ENCODE assay signal across 26 mouse cellular contexts in the genomic region with DNA sequence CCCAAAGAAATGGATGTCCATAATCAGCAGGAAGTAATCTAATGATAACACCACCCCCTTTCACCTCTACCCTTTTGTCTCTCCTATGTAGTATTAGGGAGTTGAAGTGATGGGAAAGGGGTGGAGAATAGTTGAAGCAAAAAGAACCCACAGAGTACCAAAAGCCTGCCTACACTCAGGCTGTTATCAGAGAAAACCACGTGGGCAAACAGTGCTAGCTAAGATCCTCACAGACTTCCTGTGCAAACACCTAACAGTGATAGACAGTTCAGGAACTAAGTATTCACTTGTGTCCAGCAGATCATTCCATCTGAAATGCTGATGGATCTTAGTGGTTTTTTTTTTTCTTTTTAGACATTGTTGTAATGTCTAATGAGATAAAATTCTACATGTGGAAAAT.
DNase-seq lines count a peak whose midpoint lies in the region; ATAC-seq and TF ChIP-seq lines count a peak whose summit lies in the region.
"Had no signal": no experiment of that assay in that cellular context is flagged by ENCODE, and none has a peak within 500 bp of the region (broad histone marks: within the 10 kb centered on the region; RNA-seq: fewer than 3 reads in every experiment).

No protein-coding gene starts in this region.

- no peak for TF ChIP-seq POLR2A in brain, embryonic 14.5 days (IDR thresholded peaks at IDR 0.05; ENCODE audit: borderline replicate concordance, extremely low read depth, insufficient read depth, insufficient read length, poor library complexity, severe bottlenecking)
- no peak for TF ChIP-seq POLR2A in heart, adult 2 months (IDR thresholded peaks at IDR 0.05; ENCODE audit: insufficient read depth, low read depth, low read length)

- intact Hi-C loops in heart, adult 2 months (cut with DNase I): loop anchor here (10.0 kb wide), 1 partner anchor 325 kb away; no protein-coding TSS in a partner anchor

- no peaks in the 10 kb centered on the region for H3K4me1 ChIP-seq in heart, adult 2 months (ENCODE audit: control insufficient read depth, insufficient read depth, low read length)
- H3K4me1 ChIP-seq: embryonic facial prominence, embryonic 13.5 days; forebrain, embryonic 12.5 days; hindbrain, embryonic 12.5 days; hindbrain, embryonic 15.5 days had no signal

- no peaks in the 10 kb centered on the region for H3K27me3 ChIP-seq in heart, adult 2 months (ENCODE audit: control insufficient read depth, insufficient read depth, low read length)
- H3K27me3 ChIP-seq: embryonic facial prominence, embryonic 13.5 days; forebrain, embryonic 12.5 days; forebrain, embryonic 15.5 days; heart, embryonic 13.5 days; hindbrain, embryonic 12.5 days; hindbrain, embryonic 15.5 days had no signal

- H3K27ac ChIP-seq in layer of hippocampus, adult 2 months: peak overlapping the region; percentile 64
- no peak overlapping the region for H3K27ac ChIP-seq in heart, adult 2 months
- H3K27ac ChIP-seq: embryonic facial prominence, embryonic 13.5 days; forebrain, embryonic 12.5 days; forebrain, embryonic 15.5 days; heart, embryonic 10.5 days; heart, embryonic 13.5 days; hindbrain, embryonic 12.5 days; hindbrain, embryonic 15.5 days had no signal

- TF ChIP-seq CTCF in layer of hippocampus, adult 2 months (conservative IDR thresholded peaks at IDR 0.05): no peak
- no peak for TF ChIP-seq CTCF in brain, embryonic 14.5 days (IDR thresholded peaks at IDR 0.05; ENCODE audit: borderline replicate concordance, extremely low read depth, insufficient read depth, insufficient read length)
- no peak for TF ChIP-seq CTCF in heart, adult 2 months (IDR thresholded peaks at IDR 0.05)

- ATAC-seq in megakaryocyte progenitor cell, adult 5-6 weeks (replicated peaks; ENCODE audit: poor library complexity): 0 out of 2 replicates have a peak, but pooled peaks have one; percentile 34
- ATAC-seq: forebrain, embryonic 15.5 days; intestine, embryonic 16.5 days had no signal

- no peak overlapping the region for H3K4me3 ChIP-seq in layer of hippocampus, adult 2 months
- H3K4me3 ChIP-seq in heart, adult 2 months: no peak overlapping the region
- H3K4me3 ChIP-seq: embryonic facial prominence, embryonic 13.5 days; erythroblast, embryonic 14.5 days; forebrain, embryonic 12.5 days; forebrain, embryonic 15.5 days; heart, embryonic 10.5 days; heart, embryonic 13.5 days; hindbrain, embryonic 12.5 days; hindbrain, embryonic 15.5 days had no signal

- 6% methylated on average over 1 of the region's 1 CpGs for WGBS in heart, adult 2 months

- H3K36me3 ChIP-seq in heart, adult 2 months (ENCODE audit: control insufficient read depth, insufficient read depth, low read length): no peaks in the 10 kb centered on the region
- H3K36me3 ChIP-seq: embryonic facial prominence, embryonic 13.5 days; forebrain, embryonic 12.5 days; forebrain, embryonic 15.5 days; heart, embryonic 10.5 days; heart, embryonic 13.5 days; hindbrain, embryonic 12.5 days; hindbrain, embryonic 15.5 days had no signal

- no peaks in the 10 kb centered on the region for H3K79me2 ChIP-seq in heart, adult 2 months (replicated peaks; ENCODE audit: control insufficient read depth, insufficient read depth, low read length)

- no peak for DNase-seq in layer of hippocampus, adult 2 months (ENCODE audit: low spot score in 2 of 2)
- DNase-seq in layer of hippocampus, adult 8-10 months (ENCODE audit: low spot score in 2 of 2): no peak
- peak; percentile 3 for DNase-seq in CD4-positive, CD25-positive, alpha-beta regulatory T cell, adult 2 months (ENCODE audit: low read depth, low spot score)
- DNase-seq in brain, embryonic 14.5 days (ENCODE audit: low read depth): peak; percentile 11
- no peak for DNase-seq in urinary bladder, postnatal 36 days (ENCODE audit: low spot score in 2 of 2)
- DNase-seq in adipocyte (ENCODE audit: low spot score): no peak
- no peak for DNase-seq in heart, adult 2 months
- DNase-seq: adrenal gland, postnatal 10 days; adrenal gland, postnatal 36 days; cerebellum, adult 11-12 months; cerebellum, adult 9-10 months; cerebellum, postnatal 14 days; gastrocnemius, postnatal 25 days; heart, adult 18-20 months; heart, postnatal 14 days; heart, postnatal 4 days had no signal

- no peak overlapping the region for H3K9ac ChIP-seq in heart, adult 2 months (ENCODE audit: low read depth, low read length)
- H3K9ac ChIP-seq: embryonic facial prominence, embryonic 13.5 days; forebrain, embryonic 12.5 days; forebrain, embryonic 15.5 days; heart, embryonic 13.5 days; hindbrain, embryonic 12.5 days; hindbrain, embryonic 15.5 days had no signal

- TF ChIP-seq EP300 in heart, adult 2 months (IDR thresholded peaks at IDR 0.05; ENCODE audit: insufficient read depth, low read depth, low read length): no peak

Comparison
In these comparisons a context has a peak if more than half of its experiments do, and no peak if none do; other contexts are left out.
1. DNase-seq: peak in CD4-positive, CD25-positive, alpha-beta regulatory T cell, adult 2 months (single experiment) and brain, embryonic 14.5 days (single experiment); none in layer of hippocampus, adult 2 months (0 of 2), layer of hippocampus, adult 8-10 months (0 of 2), urinary bladder, postnatal 36 days (0 of 2), adipocyte (single experiment) and heart, adult 2 months (0 of 2).